Mouse (Mus musculus): ENCODE measurements around the gene Sinhcaf.

The Sinhcaf gene

GRCm38 (mm10) chr6:148873911-148874310, 72.4 kb downstream of the Sinhcaf start:
- DNase-seq (ENCODE audit: low read depth, low spot score) = no peak
